Mouse (Mus musculus): ENCODE results near the gene Olfr749.
"Not testable (repeated sequence)": the region's sequence is repeated elsewhere in the genome, so short reads cannot be mapped to it uniquely, and the experiment has no call there.

Olfr749 gene

GRCm38 (mm10) chr14:50744994-50745393 lies at the start of gene Olfr749:
Gene Olfr749 (minus strand): TSS chr14:50745094.
- no peak for DNase-seq

- DNase-seq, result no peak
Observed at GRCm38 (mm10) chr14:50788157-50788556, 43.3 kb upstream of the Olfr749 start.

GRCm38 (mm10) chr14:50785251-50785637 lies 40.4 kb upstream of the Olfr749 start, which contains the start of gene Ttc5:
Gene Ttc5 (minus strand): TSS chr14:50785519.
- peak; percentile 92 for DNase-seq

DNA sequence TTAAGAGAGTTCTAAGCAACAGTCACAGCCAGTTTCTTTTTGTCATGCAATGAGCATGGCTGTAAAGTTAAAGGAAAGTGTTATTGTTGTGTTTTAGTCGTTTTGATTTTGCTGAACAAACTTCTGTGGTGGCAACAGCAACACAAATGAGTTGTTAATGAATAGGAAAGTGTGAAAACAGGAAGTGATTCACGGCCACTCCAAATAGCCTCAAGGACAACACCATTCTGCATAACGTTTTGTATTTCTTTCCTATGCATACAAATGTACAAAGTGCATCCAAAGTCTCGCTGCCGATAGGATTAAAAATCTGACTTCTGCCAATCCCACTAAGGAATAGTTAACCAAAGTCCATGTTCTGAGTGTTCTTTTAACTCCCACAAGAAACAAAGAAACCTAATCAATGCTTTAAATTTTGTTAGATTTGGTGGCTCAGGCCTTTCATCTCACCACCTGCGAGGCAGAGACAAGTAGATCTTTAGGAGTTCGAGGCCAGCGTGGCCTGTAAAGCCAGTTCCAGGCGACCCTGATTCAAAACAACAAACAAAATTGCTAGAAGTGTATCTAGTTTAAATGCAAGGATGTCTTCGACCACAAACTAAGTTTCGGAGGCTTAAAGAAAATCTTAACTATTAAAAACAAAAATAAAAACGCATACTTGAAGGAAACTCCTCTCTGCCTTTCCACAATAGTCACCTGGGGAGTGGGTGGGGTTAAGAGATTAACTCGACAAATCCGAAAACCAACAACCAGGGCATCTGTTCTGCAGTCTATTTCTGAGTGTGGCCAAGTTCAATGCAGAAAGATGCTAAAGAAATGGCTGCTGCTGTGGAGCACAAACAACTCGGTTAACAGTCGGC lies 39.7 kb upstream of the Olfr749 start:
- no peak for DNase-seq

DNA sequence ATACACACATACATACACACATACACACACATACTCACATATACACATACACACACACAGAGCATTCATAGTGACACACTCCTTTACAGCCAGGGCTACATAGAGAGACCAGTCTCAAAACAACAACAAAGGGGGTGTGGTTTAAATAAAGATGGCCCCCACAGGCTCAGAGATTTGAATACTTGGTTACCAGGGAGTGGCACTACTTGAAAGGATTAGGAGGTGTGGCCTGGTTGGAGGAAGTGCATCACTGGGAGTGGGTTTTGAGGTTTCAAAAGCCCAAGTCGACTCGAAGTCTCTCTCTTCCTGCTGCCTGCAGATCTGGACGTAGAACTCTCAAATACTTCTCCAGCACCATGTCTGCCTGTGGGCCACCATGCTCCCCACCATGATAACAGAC lies 37.3 kb upstream of the Olfr749 start:
- DNase-seq, result no peak

DNA sequence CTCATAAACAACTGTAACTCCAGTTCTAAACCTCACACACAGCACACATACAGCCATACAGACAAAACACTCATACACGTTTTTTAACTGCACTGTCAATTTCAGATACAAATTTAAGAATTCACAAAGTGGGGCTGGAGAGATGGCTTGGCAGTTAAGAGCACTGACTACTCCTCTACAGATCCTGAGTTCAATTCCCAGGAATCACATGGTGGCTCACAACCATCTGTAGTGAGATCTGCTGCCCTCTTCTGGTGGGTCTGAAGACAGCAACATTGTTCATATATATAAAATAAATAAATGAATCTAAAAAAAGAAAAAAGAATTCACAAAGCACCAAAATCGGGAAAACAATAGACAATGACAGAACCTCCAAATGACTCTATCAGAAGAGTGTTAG lies 26.4 kb upstream of the Olfr749 start:
- no peak for DNase-seq

DNA sequence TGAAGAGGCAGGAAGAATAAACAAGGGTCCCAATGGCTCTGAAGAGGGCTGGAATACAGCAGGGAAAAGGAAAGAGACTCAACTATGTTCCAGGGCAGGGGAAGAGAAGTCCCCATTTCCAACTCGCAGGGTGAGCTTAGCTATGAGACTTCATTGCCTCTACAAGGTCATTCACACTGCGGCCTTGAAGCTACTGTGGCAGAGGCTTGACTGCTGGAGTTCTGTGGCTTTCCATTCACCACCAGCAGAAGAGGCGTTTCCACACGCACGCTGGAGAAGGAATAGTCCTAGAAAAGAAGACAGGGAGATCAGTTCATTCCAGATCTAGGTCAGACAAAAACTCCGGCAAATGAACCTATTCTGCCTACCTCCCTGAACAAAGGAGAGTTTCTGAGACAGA lies 20.8 kb upstream of the Olfr749 start:
- no peak for DNase-seq

- no peak for DNase-seq
Observed at GRCm38 (mm10) chr14:50758416-50759085, 13.7 kb upstream of the Olfr749 start.

- DNase-seq, result no peak
Observed at GRCm38 (mm10) chr14:50741584-50741983, 3.3 kb downstream of the Olfr749 start.

- DNase-seq, result no peak
Observed at GRCm38 (mm10) chr14:50740334-50740733, 4.6 kb downstream of the Olfr749 start.

- DNase-seq, result not testable (repeated sequence)
Observed at GRCm38 (mm10) chr14:50722371-50722770, 22.5 kb downstream of the Olfr749 start.

DNA sequence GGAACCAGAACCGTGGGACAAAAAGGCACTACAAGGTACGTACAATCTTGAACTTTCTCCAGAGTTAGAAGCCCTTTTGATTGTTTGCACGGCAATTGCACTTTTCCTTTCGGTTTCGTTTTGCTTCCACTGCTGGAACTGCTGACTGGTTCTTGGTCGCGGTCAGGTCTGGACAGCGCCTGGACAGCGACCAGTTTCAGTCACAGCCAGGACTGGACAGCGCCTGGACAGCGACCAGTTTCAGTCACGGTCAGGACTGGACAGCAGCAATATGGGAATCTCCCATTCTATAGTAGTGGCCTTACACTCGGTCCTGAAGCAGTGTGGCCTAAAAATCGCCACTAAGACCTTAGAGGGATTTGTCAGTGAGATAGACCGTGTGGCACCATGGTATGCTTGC lies 25.0 kb downstream of the Olfr749 start:
- not testable (repeated sequence) for DNase-seq

DNA sequence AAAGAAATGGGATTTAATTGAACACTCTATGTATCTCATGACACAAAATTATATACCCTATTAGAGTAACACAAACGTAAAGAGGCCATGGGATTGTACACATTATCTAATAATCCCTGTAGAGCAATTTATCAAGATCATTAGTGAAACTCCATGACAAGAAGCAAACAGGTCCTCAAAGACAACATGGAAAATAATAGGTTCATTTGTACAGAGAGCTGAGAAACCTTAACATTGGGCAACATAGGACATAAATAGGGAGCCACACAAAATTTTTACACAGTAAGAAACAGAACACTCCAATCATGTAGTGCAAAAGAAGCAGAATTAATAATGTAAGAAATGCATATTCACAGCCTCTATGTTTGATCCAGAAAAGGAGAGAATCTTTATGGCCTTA lies 37.8 kb downstream of the Olfr749 start, which contains the start of gene Olfr748:
Olfr748 (plus strand) TSS at position 301 of the 400 bp plus-strand sequence.
- no peak for DNase-seq

GRCm38 (mm10) chr14:50693106-50693505 lies 51.8 kb downstream of the Olfr749 start, which contains the start of gene Olfr747:
Gene Olfr747 (minus strand): TSS chr14:50693206.
- DNase-seq, result no peak

Data from right cerebral cortex, postnatal 4 days (tissue).